Mouse (Mus musculus) 3T3-L1 (cell line): ENCODE measurements around the gene Heatr3.
"Not testable (repeated sequence)": the region's sequence is repeated elsewhere in the genome, so short reads cannot be mapped to it uniquely, and the experiment has no call there.

Experiments used
- DNase-seq: peaks from one replicate; pipeline ENCODE4 v3.0.0-alpha.2; 2015; ENCODE audit warnings: low read depth, low spot score

Gene Heatr3

DNA sequence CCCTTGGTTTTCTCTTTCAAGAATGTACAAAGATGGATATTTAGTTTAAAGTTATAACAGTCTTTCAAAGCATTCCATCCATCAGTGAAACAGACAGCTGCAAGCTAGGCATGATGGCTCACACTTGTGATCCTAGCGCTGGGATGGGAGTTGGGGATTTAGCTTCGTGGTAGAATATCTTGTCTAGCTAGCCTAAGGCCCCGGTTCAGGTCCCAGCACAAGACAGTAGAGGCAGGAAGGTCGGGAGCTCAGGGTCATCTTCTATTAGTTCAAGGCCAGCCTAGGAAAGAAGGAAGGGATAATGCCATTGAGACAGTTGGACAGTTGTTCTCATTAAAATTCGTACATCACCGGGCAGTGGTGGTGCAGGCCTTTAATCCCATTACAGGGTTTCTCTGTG lies 48.1 kb downstream of the Heatr3 start:
- DNase-seq: no peak

DNA sequence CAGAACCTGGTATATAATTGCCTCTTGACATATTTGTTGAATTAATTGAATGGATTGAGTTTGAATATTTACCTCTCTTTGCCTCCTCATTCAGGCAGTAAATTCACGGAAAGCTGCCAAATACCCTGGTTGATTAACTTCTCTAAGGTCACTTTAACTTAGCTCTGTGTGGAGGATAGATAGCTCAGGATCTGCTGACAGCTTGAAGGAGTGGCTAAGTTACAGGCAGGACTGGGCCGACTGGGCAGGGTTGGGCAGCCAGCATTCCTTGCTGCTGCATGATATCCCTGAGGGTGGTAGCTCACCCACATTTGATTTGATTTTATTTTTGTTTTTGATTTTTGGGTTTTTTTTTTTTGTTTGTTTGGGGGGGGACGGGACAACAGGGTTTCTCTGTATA lies 59.7 kb downstream of the Heatr3 start:
- peak; percentile 23 for DNase-seq

DNA sequence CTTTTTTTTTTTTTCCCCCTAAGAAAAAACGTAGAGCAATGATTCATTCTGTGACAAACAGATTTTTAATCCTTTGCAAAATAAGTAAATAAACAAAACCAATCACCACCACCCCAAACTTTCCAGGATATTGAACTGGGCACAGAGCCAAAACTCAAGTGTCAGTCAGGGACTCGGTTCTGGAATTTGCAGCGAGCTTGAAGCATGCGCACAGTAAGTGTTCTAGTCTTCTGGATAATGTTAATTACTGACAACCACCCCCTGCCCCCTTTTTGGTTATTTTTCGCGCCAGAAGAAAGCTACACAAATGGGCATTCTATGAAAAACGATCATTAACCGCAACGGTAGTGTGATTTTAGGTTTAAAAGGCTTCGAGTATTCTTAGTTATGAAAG lies 60.9 kb downstream of the Heatr3 start:
- DNase-seq: peak; percentile 45

DNA sequence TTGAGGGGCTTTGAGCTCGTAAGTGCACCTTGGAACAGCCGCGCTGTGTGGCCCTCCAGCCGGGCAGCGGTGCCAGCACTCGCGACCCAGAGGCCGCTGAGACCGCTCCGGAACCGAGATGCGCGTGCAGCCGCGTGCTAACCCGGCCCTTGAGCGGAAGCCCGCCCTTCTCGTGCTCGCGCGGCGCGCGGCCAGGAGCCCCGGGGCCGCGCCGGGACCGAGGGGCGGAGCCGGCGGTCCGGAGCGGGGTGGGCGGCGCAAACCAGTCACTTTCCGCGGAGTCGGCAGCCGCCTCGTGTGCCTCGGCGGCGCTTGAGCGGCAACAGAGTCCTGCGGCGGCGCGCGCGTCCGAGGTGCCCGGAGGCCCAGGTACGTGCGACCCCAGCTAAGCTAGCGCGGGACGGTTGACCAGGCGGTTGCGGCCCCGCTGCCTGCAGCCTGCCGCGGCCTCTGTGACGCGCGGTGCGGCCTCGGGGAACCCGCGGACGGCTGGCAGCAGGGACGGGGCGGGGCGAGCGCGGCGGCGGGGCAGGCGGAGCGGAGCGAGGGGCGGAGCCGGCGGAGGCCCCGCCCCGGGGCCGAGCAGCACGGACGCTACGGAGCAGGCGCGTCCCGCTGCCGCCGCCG lies 61.4 kb downstream of the Heatr3 start, which contains the start of gene Tent4b:
Gene Tent4b, plus strand, starts transcription at position 269 of the 627 bp plus-strand sequence.
- DNase-seq: peak; percentile 86

DNA sequence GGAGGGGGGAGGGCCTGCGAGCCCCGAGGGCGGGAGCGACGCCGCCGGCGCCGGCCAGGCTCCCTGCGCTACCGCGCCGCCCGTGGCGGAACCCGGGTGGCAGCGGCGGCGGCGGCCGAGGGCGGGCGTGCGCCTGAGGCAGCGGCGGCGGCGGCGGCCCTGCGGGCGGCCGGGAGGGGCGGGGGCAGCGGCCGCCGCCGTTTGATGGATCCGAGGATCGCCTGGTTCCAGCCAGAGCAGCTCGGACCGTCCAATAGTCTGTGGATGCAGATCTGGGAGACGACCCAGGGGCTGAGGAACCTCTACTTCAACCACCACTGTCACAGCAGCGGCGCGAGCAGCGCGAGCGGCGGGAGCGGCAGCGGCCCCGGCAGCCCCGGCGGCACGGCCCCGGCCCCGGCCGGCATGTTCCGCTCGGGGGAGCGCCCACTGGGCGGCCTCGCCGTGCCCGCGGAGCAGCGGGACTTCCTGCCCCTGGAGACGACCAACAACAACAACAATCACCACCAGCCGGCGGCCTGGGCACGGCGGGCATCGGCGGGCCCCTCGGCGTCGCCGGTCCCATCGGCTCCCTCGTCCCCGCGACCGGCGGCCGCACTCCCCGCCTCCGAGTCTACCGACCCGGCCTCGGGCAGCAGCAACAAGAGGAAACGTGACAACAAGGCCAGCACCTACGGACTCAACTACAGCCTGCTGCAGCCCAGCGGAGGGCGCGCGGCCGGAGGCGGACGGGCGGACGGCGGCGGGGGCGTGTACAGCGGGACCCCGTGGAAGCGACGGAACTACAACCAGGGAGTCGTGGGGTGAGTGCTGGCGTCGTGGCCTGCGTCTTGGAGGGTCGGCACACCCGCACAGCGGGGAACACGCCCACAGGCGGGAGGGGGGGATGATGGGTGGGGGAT lies 62.3 kb downstream of the Heatr3 start:
- peak; percentile 48 for DNase-seq

DNA sequence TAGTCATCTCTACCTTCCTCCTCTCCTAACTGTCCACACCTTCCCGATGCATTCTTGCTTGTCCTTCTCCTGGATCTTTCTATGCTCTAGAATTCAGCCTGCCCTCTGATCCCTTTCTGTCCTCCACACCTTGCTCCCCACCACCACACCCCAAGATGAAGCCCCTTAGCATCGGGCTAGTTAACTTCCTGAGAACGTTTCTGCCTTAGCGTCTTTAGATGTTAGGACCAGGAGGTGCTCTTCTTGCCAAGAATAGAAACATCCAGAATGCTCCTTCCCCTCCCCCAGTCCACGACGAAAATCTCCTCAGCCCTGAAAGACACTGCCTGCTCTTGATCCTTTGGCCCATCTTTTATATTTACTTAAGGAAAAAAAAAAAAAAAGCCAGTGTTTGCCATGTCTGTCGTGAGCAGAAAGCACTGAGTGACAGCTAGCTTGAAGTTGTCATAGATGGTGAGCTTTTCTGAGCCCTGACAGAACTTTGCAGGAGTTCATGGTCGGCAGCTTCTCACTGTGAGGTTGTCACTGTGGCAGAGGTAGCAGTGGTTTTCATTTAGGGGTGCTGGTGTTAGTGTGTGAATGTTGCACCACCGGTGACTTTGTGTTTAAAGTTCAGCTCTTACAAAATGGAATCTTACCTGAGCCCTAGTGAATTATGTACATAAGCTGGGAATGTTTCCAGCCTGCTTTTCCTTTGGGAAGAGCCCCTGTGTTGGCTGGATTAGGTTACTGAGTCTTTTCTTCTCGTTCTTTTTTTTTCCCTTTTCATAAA lies 63.3 kb downstream of the Heatr3 start:
- peak; percentile 38 for DNase-seq

DNA sequence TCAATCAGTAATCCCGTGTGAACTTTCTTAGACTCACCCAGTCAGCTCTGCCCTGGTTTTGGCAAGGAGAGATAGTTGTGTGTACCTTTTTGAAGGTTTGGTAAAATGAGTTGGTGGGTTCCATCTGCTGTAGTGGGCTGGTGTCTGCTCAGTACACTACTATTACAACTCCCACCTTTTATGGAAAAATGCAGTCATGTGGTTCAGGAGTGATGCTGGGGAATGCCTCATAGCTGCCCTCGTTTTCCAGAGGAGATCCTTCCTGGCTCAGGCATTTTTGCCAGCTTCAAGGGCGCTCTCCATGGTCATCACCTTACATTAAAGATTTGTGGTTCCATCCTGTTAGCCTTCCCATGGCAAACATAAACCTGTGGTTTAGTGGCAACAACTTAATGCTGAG lies 64.0 kb downstream of the Heatr3 start:
- DNase-seq: peak; percentile 39

DNA sequence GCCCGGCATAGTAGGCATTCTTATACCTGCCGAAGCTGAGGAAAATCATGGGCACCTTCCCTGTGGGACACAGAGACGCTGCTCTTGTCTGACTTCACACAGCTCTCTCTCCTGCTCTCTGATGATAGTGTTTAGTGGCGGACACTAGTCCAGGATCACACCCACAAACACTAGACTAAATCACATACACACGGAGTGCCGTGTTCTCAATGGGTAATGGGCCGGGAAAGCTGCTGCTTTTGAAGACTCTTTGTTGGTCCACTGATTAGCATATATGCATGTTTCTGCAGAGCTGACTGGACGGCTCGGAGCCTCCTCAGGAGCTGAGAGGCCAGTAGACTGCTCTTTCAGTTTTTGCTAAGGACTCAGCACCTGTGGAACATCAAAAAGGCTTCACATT lies 68.4 kb downstream of the Heatr3 start:
- DNase-seq: no peak

DNA sequence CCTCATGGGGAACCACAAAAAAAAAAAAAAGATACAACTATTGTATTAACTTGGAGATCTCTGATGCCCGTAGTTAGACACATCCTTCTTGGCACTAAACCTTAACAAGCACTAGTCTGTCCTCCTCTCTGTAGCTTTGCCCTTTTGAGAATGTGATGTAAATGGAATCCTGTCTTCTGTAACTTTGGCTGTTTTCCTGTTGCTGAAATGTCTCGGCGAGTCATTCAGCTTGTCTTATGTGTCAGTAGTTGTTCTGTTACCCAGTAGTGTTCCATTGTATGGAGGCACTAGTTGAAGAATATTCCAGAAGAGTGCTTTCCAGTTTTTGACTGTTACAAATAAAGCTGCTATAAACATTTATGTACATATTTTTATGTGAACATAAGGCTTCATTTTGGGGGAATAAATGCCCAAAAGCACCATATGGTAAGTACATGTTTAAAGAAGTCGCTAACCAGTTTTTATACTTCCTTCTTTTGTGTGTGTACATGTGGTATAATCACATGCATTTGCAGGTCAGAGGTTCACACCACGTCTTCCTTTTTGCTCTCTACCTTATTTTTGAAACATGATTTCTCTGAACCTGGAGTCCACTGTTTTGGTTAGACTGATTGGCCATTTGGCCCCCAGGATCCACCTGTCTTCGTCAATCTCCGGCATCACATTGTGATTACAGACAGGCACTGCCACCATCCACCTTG lies 69.6 kb downstream of the Heatr3 start:
- DNase-seq: peak; percentile 82

DNA sequence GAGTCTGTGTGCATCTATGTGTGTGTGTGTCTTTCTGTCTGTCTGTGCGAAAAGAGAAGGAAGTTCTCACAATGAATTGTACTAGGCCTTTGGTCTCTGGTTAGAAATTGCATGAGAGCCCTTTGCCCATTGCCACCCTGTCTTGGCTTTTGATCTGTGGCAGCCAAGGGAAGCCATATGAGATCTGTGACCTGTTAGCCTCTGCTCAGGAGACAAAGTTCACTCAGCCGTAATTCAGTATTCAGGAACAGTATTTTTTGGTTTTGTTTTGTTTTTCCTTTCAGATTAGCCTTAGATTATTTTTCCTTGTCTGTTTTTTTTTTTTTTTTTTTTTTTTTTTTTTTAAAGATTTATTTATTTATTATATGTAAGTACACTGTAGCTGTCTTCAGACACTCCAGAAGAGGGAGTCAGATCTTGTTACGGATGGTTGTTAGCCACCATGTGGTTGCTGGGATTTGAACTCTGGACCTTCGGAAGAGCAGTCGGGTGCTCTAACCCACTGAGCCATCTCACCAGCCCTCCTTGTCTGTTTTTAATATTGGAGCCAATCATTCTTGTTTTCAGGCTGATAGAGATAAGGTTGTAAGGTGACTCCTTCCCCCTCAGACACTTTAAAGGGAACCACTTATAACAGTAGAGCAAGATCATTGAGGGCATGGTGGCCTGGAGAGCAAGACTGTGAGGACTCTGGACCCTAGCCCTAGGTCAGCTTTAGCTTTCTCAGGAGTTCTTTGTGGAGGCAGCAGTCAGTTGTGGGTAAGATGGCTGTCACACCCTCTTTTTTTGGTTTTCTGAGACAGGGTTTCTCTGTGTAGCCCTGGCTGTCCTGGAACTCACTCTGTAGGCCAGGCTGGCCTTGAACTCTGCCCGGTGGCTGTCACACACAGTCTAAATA lies 72.5 kb downstream of the Heatr3 start:
- not testable (repeated sequence) for DNase-seq

DNA sequence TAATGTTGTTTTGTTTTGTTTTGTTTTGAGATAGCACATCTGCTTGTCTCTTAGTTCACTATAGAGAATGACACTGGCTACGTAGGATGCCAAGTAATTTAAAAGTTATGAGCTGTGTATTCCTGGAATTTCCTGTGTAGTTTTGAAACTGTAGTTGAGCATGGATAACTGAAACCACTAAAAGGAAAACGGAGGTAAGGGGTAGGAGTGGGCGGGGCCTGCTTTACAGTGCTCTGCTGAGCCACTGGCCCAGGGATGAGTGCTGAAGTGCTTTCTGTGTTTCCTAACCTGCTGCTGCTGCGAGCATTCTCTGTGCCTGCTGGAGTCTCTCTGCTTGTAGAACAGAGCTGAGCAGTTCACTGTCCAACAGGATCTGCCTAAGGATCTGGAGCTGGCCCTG lies 83.7 kb downstream of the Heatr3 start:
- DNase-seq: peak; percentile 78
